Mouse (Mus musculus): ENCODE data around the gene Zdhhc16.

Gene Zdhhc16

DNA sequence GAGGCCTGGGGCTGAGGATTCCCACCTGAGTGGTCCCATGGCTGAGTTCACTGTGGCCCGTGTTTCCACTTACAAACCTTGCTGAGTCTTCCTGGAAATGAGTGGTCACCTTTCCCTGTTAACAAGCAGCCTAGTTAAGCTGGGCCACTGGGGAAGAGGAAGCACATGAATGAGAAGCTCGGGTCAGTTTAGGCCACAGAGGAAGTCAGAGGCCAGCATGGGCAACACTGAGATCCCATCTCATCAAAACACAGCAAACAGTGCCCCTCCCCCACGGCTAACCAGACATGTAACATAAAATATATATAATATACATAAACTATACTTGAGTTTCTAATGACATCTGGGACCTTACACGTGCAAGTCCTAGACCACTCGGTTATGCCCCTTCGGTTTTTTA is 56.5 kb downstream of the Zdhhc16 start:
- DNase-seq, result no peak

DNA sequence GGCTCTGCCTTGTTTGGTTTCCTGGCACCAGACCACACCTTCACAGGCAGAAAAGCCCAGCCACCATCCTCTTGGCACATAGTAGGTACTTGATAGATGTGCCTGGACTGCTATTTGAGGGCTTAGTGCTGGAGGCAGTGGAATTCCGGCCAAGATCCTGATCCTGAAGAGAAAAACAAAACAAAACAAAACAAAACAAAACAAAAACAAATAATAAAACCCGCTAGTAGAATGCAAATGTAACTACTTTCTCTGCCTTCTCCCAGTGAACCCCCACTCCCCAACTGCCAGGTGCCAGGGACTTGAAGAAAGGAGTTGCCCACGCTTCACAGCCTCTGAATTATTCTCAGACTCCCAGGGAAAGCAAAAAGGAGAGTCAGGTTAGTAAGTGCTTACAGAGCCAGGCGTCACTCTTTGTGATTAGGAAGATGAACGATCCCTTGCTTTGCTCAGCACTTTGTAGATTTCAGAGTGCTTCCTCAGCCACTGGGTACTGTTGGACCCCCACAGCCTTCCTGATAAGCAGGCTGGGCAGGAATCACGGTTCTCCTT is 58.7 kb downstream of the Zdhhc16 start:
- DNase-seq, result no peak

DNA sequence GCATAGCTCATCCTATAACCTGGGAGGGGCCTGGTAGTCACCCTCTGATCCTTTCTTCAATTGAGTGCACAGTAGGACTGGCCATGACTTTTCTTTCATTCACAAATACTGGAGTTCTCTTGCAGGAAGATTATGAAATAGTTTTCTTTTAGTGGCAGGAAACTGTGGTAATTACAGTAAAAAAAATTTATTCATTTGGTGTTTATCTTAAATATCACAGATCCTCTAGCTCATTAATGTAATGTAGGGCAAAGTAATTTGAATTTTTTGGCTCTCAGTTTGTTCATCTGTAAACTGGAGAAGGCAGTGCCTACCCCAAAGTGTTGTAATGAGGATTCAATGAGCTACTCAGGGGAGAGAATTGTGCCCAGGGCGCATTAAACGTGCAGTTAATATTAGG is 59.7 kb downstream of the Zdhhc16 start:
- DNase-seq, result no peak

DNA sequence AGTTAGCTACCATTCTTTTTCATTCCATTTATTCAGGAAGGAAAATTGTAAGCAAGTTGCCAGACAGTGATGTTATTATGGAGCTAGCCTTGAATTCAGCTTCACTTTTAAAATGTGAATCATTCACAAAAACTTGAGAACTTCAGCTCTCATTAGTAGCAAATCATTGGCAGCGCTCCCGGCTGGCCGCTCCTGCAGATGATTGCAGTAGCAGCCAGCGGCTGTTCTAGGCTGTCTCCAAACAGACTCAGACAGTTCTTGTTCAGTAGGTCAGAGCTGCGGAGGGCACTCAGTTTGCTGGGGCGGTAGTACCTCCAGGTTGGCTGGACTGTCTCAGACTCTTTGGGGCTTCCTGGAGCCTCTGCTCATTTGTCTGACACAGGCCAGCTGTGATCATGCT is 60.2 kb downstream of the Zdhhc16 start:
- peak; percentile 77 to 89 for DNase-seq
